Mouse (Mus musculus) hindbrain, postnatal 0 days (tissue): ENCODE data around the gene Tnk1. TPM values are rescaled to one million over a fixed set of nuclear protein-coding genes. Genes with fewer than 3 reads are reported as not detected.

ENCODE experiments used
- ATAC-seq: fragments of 200-750 bp; cut with Nextera tagmentation; 2 replicates; pipeline ENCODE4 v1.8.0; 2017; ENCODE audit warnings: mild to moderate bottlenecking, moderate TSS enrichment, moderate library complexity
- DNase-seq: peaks from one replicate; pipeline ENCODE4 v3.0.0-alpha.2; 2015; ENCODE audit warnings: low spot score
- H3K27ac ChIP-seq: fragments of 300-500 bp; sonication (generic); 2 replicates; pipeline ENCODE4 v1.5.1; 2014; ENCODE audit warnings: mild to moderate bottlenecking
- H3K27me3 ChIP-seq: fragments of 300-500 bp; sonication (generic); 2 replicates; pipeline ENCODE4 v1.6.1; 2014; ENCODE audit warnings: low read length, mixed read lengths; ENCODE audit not compliant: insufficient read depth
- H3K36me3 ChIP-seq: fragments of 300-500 bp; sonication (generic); 2 replicates; pipeline ENCODE4 v1.6.1; 2014; ENCODE audit warnings: low read length, mixed read lengths; ENCODE audit not compliant: insufficient read depth
- H3K4me1 ChIP-seq: fragments of 300-500 bp; sonication (generic); 2 replicates; pipeline ENCODE4 v1.6.1; 2014; ENCODE audit warnings: antibody characterized with exemption, low read length, mixed read lengths; ENCODE audit not compliant: insufficient read depth
- H3K4me2 ChIP-seq: fragments of 300-500 bp; sonication (generic); 2 replicates; pipeline ENCODE4 v1.6.1; 2014; ENCODE audit warnings: low read depth, mild to moderate bottlenecking, low read length, moderate library complexity, mixed read lengths
- H3K4me3 ChIP-seq: fragments of 300-500 bp; sonication (generic); 2 replicates; pipeline ENCODE4 v1.5.1; 2014; ENCODE audit warnings: low read length
- H3K9ac ChIP-seq: fragments of 300-500 bp; sonication (generic); replicated peaks from 2 replicates; pipeline ENCODE4 v1.6.1; 2014; ENCODE audit warnings: mild to moderate bottlenecking, low read length, moderate library complexity, mixed read lengths
- H3K9me3 ChIP-seq: fragments of 300-500 bp; sonication (generic); 2 replicates; pipeline ENCODE4 v1.6.1; 2016; ENCODE audit warnings: low read length, mixed read lengths
- CTCF ChIP-seq: IDR thresholded peaks from 2 replicates; pipeline ENCODE4 v1.5.1; 2016; ENCODE audit warnings: antibody characterized with exemption, control low read depth, low read depth
- WGBS: fragments of 180-500 bp; shearing (Covaris S2); extraction: QIAGEN DNeasy Blood & Tissue Kit; methylation state at CpG from one replicate; pipeline ENCODE4 v1.1.7; 2014; 5-methylcytosine and 5-hydroxymethylcytosine counted together
- polyA plus RNA-seq: library from polyadenylated mRNA; unstranded; fragments of >200 nt; fragmentation: Nextera tagmentation; extraction: Ambion mirVana; gene quantifications from 2 replicates; pipeline ENCODE4 v1.2.1, GENCODE M21; 2015
- total RNA-seq: library from RNA; depleted of rRNA; stranded (reverse); fragments of >200 nt; gene quantifications from 2 replicates; pipeline ENCODE4 v1.2.3, GENCODE M21; 2014

Gene Tnk1
- total and polyA plus RNA-seq, 2 experiments from 2014 or later = not detected

GRCm38 (mm10) chr11:69899870-69900269 lies 41.3 kb upstream of the Tnk1 start:
- no peak for ATAC-seq
- Histone ChIP-seq H3K4me2 (peak overlapping the region; percentile 98), H3K9me3 (no peaks in the 10 kb centered on the region), H3K4me3 (peak overlapping the region; percentile 63), H3K9ac (peak overlapping the region; percentile 72; the same call in 1 of the 2 replicates), H3K36me3 (peaks cover 11% of the 10 kb centered on the region), H3K4me1 (peaks cover 17% of the 10 kb centered on the region), H3K27ac (0 out of 2 replicates have a peak overlapping the region, but pooled peaks have one; percentile 15), H3K27me3 (no peaks in the 10 kb centered on the region)
- TF ChIP-seq CTCF = no peak
- DNase-seq = peak; percentile 24
- 26% methylated on average over 4 of the region's 4 CpGs for WGBS

- H3K9ac ChIP-seq = no peak within 1 kb of the TSS
- H3K36me3 ChIP-seq = no peaks in the 10 kb centered on the region
- H3K4me2 ChIP-seq = no peak within 1 kb of the TSS
- ATAC-seq (no peak), DNase-seq (no peak)
- H3K27me3 ChIP-seq = no peaks in the 10 kb centered on the region
- H3K9me3 ChIP-seq = no peaks in the 10 kb centered on the region
- TF ChIP-seq CTCF = no peak
- H3K27ac ChIP-seq = no peak within 1 kb of the TSS
- no peak within 1 kb of the TSS for H3K4me3 ChIP-seq
- 75% methylated on average over 4 of the region's 4 CpGs for WGBS
- peaks cover 11% of the 10 kb centered on the region for H3K4me1 ChIP-seq
Observed at GRCm38 (mm10) chr11:69895291-69895690, 36.8 kb upstream of the Tnk1 start, which contains the start of gene Acap1. Acap1 (minus strand) TSS chr11:69895539.

- H3K4me3 ChIP-seq = no peak overlapping the region
- no peak for TF ChIP-seq CTCF
- no peak for ATAC-seq
- no peak overlapping the region for H3K27ac ChIP-seq
- no peaks in the 10 kb centered on the region for H3K27me3 ChIP-seq
- no peak overlapping the region for H3K4me2 ChIP-seq
- 90% methylated on average over 5 of the region's 5 CpGs for WGBS
- H3K36me3 ChIP-seq = no peaks in the 10 kb centered on the region
- H3K9me3 ChIP-seq = no peaks in the 10 kb centered on the region
- peaks cover 9% of the 10 kb centered on the region for H3K4me1 ChIP-seq
- no peak overlapping the region for H3K9ac ChIP-seq
- DNase-seq = no peak
Observed at GRCm38 (mm10) chr11:69894671-69895070, 36.1 kb upstream of the Tnk1 start.

GRCm38 (mm10) chr11:69891482-69891881 lies 33.0 kb upstream of the Tnk1 start:
- H3K4me2 ChIP-seq = no peak overlapping the region
- no peak overlapping the region for H3K4me3 ChIP-seq
- peak; percentile 48 for DNase-seq
- H3K27me3 ChIP-seq = no peaks in the 10 kb centered on the region
- ATAC-seq = 0 out of 2 replicates have a peak, but pooled peaks have one; percentile 15
- H3K4me1 ChIP-seq = no peaks in the 10 kb centered on the region
- H3K9ac ChIP-seq = no peak overlapping the region
- TF ChIP-seq CTCF = no peak
- WGBS = 52% methylated on average over 4 of the region's 4 CpGs
- no peak overlapping the region for H3K27ac ChIP-seq
- H3K9me3 ChIP-seq = no peaks in the 10 kb centered on the region
- no peaks in the 10 kb centered on the region for H3K36me3 ChIP-seq

- TF ChIP-seq CTCF = peak; percentile 42
Observed at GRCm38 (mm10) chr11:69886907-69887635, 28.5 kb upstream of the Tnk1 start.

GRCm38 (mm10) chr11:69884663-69885062 lies 26.1 kb upstream of the Tnk1 start:
- H3K36me3 ChIP-seq = no peaks in the 10 kb centered on the region
- TF ChIP-seq CTCF = no peak
- no peak overlapping the region for H3K27ac ChIP-seq
- no peak overlapping the region for H3K4me3 ChIP-seq
- no peaks in the 10 kb centered on the region for H3K4me1 ChIP-seq
- H3K9me3 ChIP-seq = no peaks in the 10 kb centered on the region
- DNase-seq = no peak
- ATAC-seq = no peak
- no peak overlapping the region for H3K9ac ChIP-seq
- H3K27me3 ChIP-seq = no peaks in the 10 kb centered on the region
- no peak overlapping the region for H3K4me2 ChIP-seq
- WGBS = 81% methylated on average over 8 of the region's 8 CpGs

More at GRCm38 (mm10) chr11:69886907-69887635, 28.5 kb upstream of the Tnk1 start:
- H3K36me3 ChIP-seq = no peaks in the 10 kb centered on the region
- no peaks in the 10 kb centered on the region for H3K9me3 ChIP-seq
- no peaks in the 10 kb centered on the region for H3K4me1 ChIP-seq
- H3K9ac ChIP-seq = no peak overlapping the region
- H3K4me3 ChIP-seq = no peak overlapping the region
- no peaks in the 10 kb centered on the region for H3K27me3 ChIP-seq
- ATAC-seq = no peak
- H3K4me2 ChIP-seq = no peak overlapping the region
- WGBS = 76% methylated on average over 8 of the region's 8 CpGs
- DNase-seq = no peak
- H3K27ac ChIP-seq = no peak overlapping the region

- WGBS = 74% methylated on average over 9 of the region's 9 CpGs
Observed at GRCm38 (mm10) chr11:69884240-69884639, 25.7 kb upstream of the Tnk1 start.

More at GRCm38 (mm10) chr11:69884240-69884639, 25.7 kb upstream of the Tnk1 start:
- Histone ChIP-seq H3K9ac (no peak overlapping the region), H3K4me1 (no peaks in the 10 kb centered on the region), H3K36me3 (no peaks in the 10 kb centered on the region), H3K9me3 (no peaks in the 10 kb centered on the region), H3K4me2 (no peak overlapping the region), H3K27ac (no peak overlapping the region), H3K27me3 (no peaks in the 10 kb centered on the region), H3K4me3 (no peak overlapping the region)
- TF ChIP-seq CTCF = no peak
- no peak for ATAC-seq
- DNase-seq = no peak
